ENCODE assay signal across 10 mouse cellular contexts in genomic region chr12:8358344-8358966, GRCm38 (mm10). TPM values are rescaled to one million over a fixed set of nuclear protein-coding genes. Genes with fewer than 3 reads are reported as not detected.
DNase-seq lines count a peak whose midpoint lies in the region; ATAC-seq and TF ChIP-seq lines count a peak whose summit lies in the region.
"Had no signal": no experiment of that assay in that cellular context is flagged by ENCODE, and none has a peak within 500 bp of the region (broad histone marks: within the 10 kb centered on the region; RNA-seq: fewer than 3 reads in every experiment).

No protein-coding gene starts in this region.

- H3K9ac ChIP-seq in forebrain, embryonic 13.5 days, result no peak overlapping the region
- no peak overlapping the region for H3K9ac ChIP-seq in forebrain, embryonic 14.5 days (ENCODE audit: low read length)
- H3K9ac ChIP-seq in kidney, postnatal 0 days (ENCODE audit: low read depth, low read length), result no peak overlapping the region
- no peak overlapping the region for H3K9ac ChIP-seq in embryonic facial prominence, embryonic 13.5 days
- H3K9ac ChIP-seq in midbrain, embryonic 14.5 days (replicated peaks; ENCODE audit: low read length), result no peak overlapping the region
- H3K9ac ChIP-seq: liver, embryonic 14.5 days had no signal

- H3K36me3 ChIP-seq in forebrain, embryonic 13.5 days (ENCODE audit: poor library complexity, severe bottlenecking), result no peaks in the 10 kb centered on the region
- H3K36me3 ChIP-seq in forebrain, embryonic 14.5 days (ENCODE audit: control insufficient read depth, insufficient read depth, low read length), result no peaks in the 10 kb centered on the region
- no peaks in the 10 kb centered on the region for H3K36me3 ChIP-seq in kidney, postnatal 0 days (ENCODE audit: insufficient read depth, low read length)
- no peaks in the 10 kb centered on the region for H3K36me3 ChIP-seq in embryonic facial prominence, embryonic 13.5 days
- no peaks in the 10 kb centered on the region for H3K36me3 ChIP-seq in midbrain, embryonic 14.5 days (ENCODE audit: control insufficient read depth, insufficient read depth, low read length)

- TF ChIP-seq CTCF in kidney, postnatal 0 days (IDR thresholded peaks at IDR 0.05; ENCODE audit: low read depth), result no peak

- H3K4me2 ChIP-seq in forebrain, embryonic 13.5 days, result no peak overlapping the region
- H3K4me2 ChIP-seq in forebrain, embryonic 14.5 days (ENCODE audit: low read length), result no peak overlapping the region
- H3K4me2 ChIP-seq in kidney, postnatal 0 days (ENCODE audit: low read length), result no peak overlapping the region
- no peak overlapping the region for H3K4me2 ChIP-seq in embryonic facial prominence, embryonic 13.5 days
- H3K4me2 ChIP-seq in midbrain, embryonic 14.5 days (ENCODE audit: low read length), result no peak overlapping the region

- H3K4me1 ChIP-seq in forebrain, embryonic 13.5 days, result no peaks in the 10 kb centered on the region
- H3K4me1 ChIP-seq in forebrain, embryonic 14.5 days (ENCODE audit: control insufficient read depth, insufficient read depth, low read length), result no peaks in the 10 kb centered on the region
- no peaks in the 10 kb centered on the region; the same call in none of the 2 replicates for H3K4me1 ChIP-seq in kidney, postnatal 0 days (replicated peaks; ENCODE audit: insufficient read depth, low read length)
- H3K4me1 ChIP-seq in embryonic facial prominence, embryonic 13.5 days, result peaks cover 10% of the 10 kb centered on the region
- no peaks in the 10 kb centered on the region for H3K4me1 ChIP-seq in midbrain, embryonic 14.5 days (ENCODE audit: control insufficient read depth, insufficient read depth, low read length)

- H3K4me3 ChIP-seq in forebrain, embryonic 13.5 days, result no peak overlapping the region
- H3K4me3 ChIP-seq in forebrain, embryonic 14.5 days (ENCODE audit: low read depth, low read length), result no peak overlapping the region
- no peak overlapping the region for H3K4me3 ChIP-seq in kidney, postnatal 0 days (replicated peaks; ENCODE audit: low read depth, low read length)
- H3K4me3 ChIP-seq in embryonic facial prominence, embryonic 13.5 days, result no peak overlapping the region
- no peak overlapping the region for H3K4me3 ChIP-seq in midbrain, embryonic 14.5 days (replicated peaks; ENCODE audit: low read depth, low read length)

- H3K9me3 ChIP-seq in forebrain, embryonic 13.5 days (replicated peaks), result no peaks in the 10 kb centered on the region
- H3K9me3 ChIP-seq in forebrain, embryonic 14.5 days (replicated peaks; ENCODE audit: control insufficient read depth, low read length), result no peaks in the 10 kb centered on the region
- H3K9me3 ChIP-seq in kidney, postnatal 0 days (replicated peaks; ENCODE audit: low read length), result no peaks in the 10 kb centered on the region
- peaks cover 3% of the 10 kb centered on the region; the same call in 1 of the 2 replicates for H3K9me3 ChIP-seq in embryonic facial prominence, embryonic 13.5 days
- H3K9me3 ChIP-seq in midbrain, embryonic 14.5 days (ENCODE audit: control insufficient read depth, low read length), result no peaks in the 10 kb centered on the region

- no peak for ATAC-seq in forebrain, embryonic 13.5 days
- ATAC-seq in forebrain, embryonic 14.5 days, result no peak
- no peak; the same call in 1 of the 2 replicates for ATAC-seq in kidney, postnatal 0 days (replicated peaks; ENCODE audit: low FRiP score, low read depth)
- no peak for ATAC-seq in embryonic facial prominence, embryonic 13.5 days (ENCODE audit: insufficient number of reproducible peaks, insufficient read depth, low FRiP score, low TSS enrichment, low read depth)
- ATAC-seq in midbrain, embryonic 14.5 days (ENCODE audit: low FRiP score, low TSS enrichment), result no peak

- H3K27me3 ChIP-seq in forebrain, embryonic 13.5 days, result no peaks in the 10 kb centered on the region
- H3K27me3 ChIP-seq in forebrain, embryonic 14.5 days (replicated peaks; ENCODE audit: control insufficient read depth, insufficient read depth, low read length), result no peaks in the 10 kb centered on the region
- H3K27me3 ChIP-seq in kidney, postnatal 0 days (ENCODE audit: insufficient read depth, low read length), result no peaks in the 10 kb centered on the region
- H3K27me3 ChIP-seq in embryonic facial prominence, embryonic 13.5 days, result no peaks in the 10 kb centered on the region
- no peaks in the 10 kb centered on the region for H3K27me3 ChIP-seq in midbrain, embryonic 14.5 days (ENCODE audit: control insufficient read depth, insufficient read depth, low read length)

- no peak for DNase-seq in forebrain, embryonic 14.5 days (ENCODE audit: low spot score)
- peak; percentile 57 for DNase-seq in kidney, postnatal 0 days (ENCODE audit: low spot score)
- no peak for DNase-seq in kidney, adult 8-10 months
- DNase-seq in midbrain, embryonic 14.5 days, result no peak
- DNase-seq in Muller cell, postnatal 12 days (ENCODE audit: inconsistent ontology term), result no peak
- DNase-seq in testis, postnatal 14 days (ENCODE audit: low spot score), result no peak
- DNase-seq: spleen, adult 18-20 months had no signal

- peak overlapping the region; percentile 76 for H3K27ac ChIP-seq in forebrain, embryonic 13.5 days
- no peak overlapping the region; the same call in 1 of the 2 replicates for H3K27ac ChIP-seq in forebrain, embryonic 14.5 days (ENCODE audit: low read depth, low read length)
- H3K27ac ChIP-seq in kidney, postnatal 0 days, result peak overlapping the region; percentile 43
- peak overlapping the region; percentile 66 for H3K27ac ChIP-seq in embryonic facial prominence, embryonic 13.5 days
- peak overlapping the region; percentile 37; the same call in 1 of the 2 replicates for H3K27ac ChIP-seq in midbrain, embryonic 14.5 days (replicated peaks; ENCODE audit: low read depth, low read length)
- H3K27ac ChIP-seq: liver, embryonic 14.5 days had no signal

- WGBS in forebrain, embryonic 13.5 days, result 81% methylated on average over 5 of the region's 5 CpGs
- WGBS in forebrain, embryonic 14.5 days, result 82% methylated on average over 5 of the region's 5 CpGs
- 69% methylated on average over 5 of the region's 5 CpGs for WGBS in kidney, postnatal 0 days
- 80% methylated on average over 5 of the region's 5 CpGs for WGBS in embryonic facial prominence, embryonic 13.5 days
- WGBS in midbrain, embryonic 14.5 days, result 81% methylated on average over 5 of the region's 5 CpGs

RNA-seq across cellular contexts. Expression of gene Hs1bp3, which starts 45.2 kb away (rescaled TPM):
- polyA plus RNA-seq in forebrain, embryonic 13.5 days (2015; fragmentation: Nextera tagmentation; extraction: Ambion mirVana), result 8.9 and 10.1 TPM in 2 replicates
- polyA plus RNA-seq in forebrain, embryonic 14.5 days (2014; fragmentation: Nextera tagmentation; extraction: Ambion mirVana), result 8.3 and 8.4 TPM in 2 replicates
- polyA plus RNA-seq in kidney, postnatal 0 days (2015; fragmentation: Nextera tagmentation; extraction: Ambion mirVana), result 10.2 and 12.2 TPM in 2 replicates
- polyA plus RNA-seq in embryonic facial prominence, embryonic 13.5 days (2015; fragmentation: Nextera tagmentation; extraction: Ambion mirVana), result 19.0 and 19.2 TPM in 2 replicates
- 6.7 and 7.0 TPM in 2 replicates for polyA plus RNA-seq in midbrain, embryonic 14.5 days (2014; fragmentation: Nextera tagmentation; extraction: Ambion mirVana)

RNA-seq across cellular contexts. Expression of gene Gdf7, which starts 56.7 kb away (rescaled TPM):
- polyA plus RNA-seq in forebrain, embryonic 13.5 days (2015; fragmentation: Nextera tagmentation; extraction: Ambion mirVana), result not detected in 2 replicates
- polyA plus RNA-seq in forebrain, embryonic 14.5 days (2014; fragmentation: Nextera tagmentation; extraction: Ambion mirVana), result not detected in 2 replicates
- 2.3 and 3.1 TPM in 2 replicates for polyA plus RNA-seq in kidney, postnatal 0 days (2015; fragmentation: Nextera tagmentation; extraction: Ambion mirVana)
- 1.6 and 2.1 TPM in 2 replicates for polyA plus RNA-seq in embryonic facial prominence, embryonic 13.5 days (2015; fragmentation: Nextera tagmentation; extraction: Ambion mirVana)
- polyA plus RNA-seq in midbrain, embryonic 14.5 days (2014; fragmentation: Nextera tagmentation; extraction: Ambion mirVana), result 0.25 TPM in 1 of 2 replicates, not detected in the other
- polyA plus RNA-seq: liver, embryonic 14.5 days had no signal
